Mouse (Mus musculus) bone marrow, adult 2 months (tissue): ENCODE measurements around the gene Abhd17a.

ENCODE experiments used
- CTCF ChIP-seq: fragments of 200-500 bp; IDR thresholded peaks from 2 replicates; pipeline ENCODE4 v1.5.1; 2011; ENCODE audit warnings: low read length, control low read depth; ENCODE audit not compliant: control insufficient read depth, insufficient read depth
- POLR2A ChIP-seq: fragments of 200-500 bp; IDR thresholded peaks from 2 replicates; pipeline ENCODE4 v1.6.1; 2011; ENCODE audit warnings: low read depth, mild to moderate bottlenecking, control low read depth, low read length, borderline replicate concordance; ENCODE audit not compliant: control insufficient read depth

DNA sequence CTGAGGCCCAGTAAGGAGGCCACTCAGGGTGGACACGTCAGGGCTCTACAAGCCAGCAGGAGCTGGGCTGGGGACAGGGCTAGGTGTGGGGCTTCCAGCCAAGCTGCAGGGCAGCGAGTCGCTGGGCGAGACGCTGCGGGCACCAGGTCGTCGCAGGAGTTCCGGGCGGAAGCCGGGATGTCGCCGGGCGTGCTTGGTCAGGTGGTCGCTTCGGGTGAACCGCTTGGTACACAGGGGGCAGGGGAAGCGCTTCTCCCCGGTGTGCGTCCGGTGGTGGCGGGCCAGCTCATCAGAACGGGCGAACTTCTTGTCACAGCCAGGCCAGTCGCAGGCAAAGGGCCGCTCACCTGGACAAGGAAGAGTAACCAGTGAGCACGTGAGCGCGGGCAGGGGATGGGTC lies 21.3 kb downstream of the Abhd17a start:
- TF ChIP-seq POLR2A (no peak), CTCF (no peak)
